Mouse (Mus musculus) hindbrain, embryonic 11.5 days (tissue): ENCODE results near the gene Ccdc188. TPM values are rescaled to one million over a fixed set of nuclear protein-coding genes. Genes with fewer than 3 reads are reported as not detected.

ENCODE experiments used
- ATAC-seq: fragments of 200-750 bp; cut with Nextera tagmentation; 2 replicates; pipeline ENCODE4 v1.8.0; 2017; ENCODE audit warnings: mild to moderate bottlenecking, moderate TSS enrichment, moderate library complexity; ENCODE audit not compliant: low FRiP score
- DNase-seq: peaks from one replicate; pipeline ENCODE4 v3.0.0-alpha.2; 2015; ENCODE audit warnings: low spot score
- H3K27ac ChIP-seq: fragments of 300-500 bp; sonication (generic); 2 replicates; pipeline ENCODE4 v1.5.1; 2014; ENCODE audit warnings: mild to moderate bottlenecking, low read depth, low read length
- H3K27me3 ChIP-seq: fragments of 300-500 bp; sonication (generic); 2 replicates; pipeline ENCODE4 v1.6.1; 2014; ENCODE audit warnings: mild to moderate bottlenecking, low read length, moderate library complexity, mixed read lengths; ENCODE audit not compliant: control insufficient read depth, insufficient read depth
- H3K36me3 ChIP-seq: fragments of 300-500 bp; sonication (generic); 2 replicates; pipeline ENCODE4 v1.6.1; 2014; ENCODE audit warnings: mild to moderate bottlenecking, low read length, moderate library complexity, mixed read lengths; ENCODE audit not compliant: control insufficient read depth, insufficient read depth
- H3K4me1 ChIP-seq: fragments of 300-500 bp; sonication (generic); replicated peaks from 2 replicates; pipeline ENCODE4 v1.6.1; 2014; ENCODE audit warnings: low read length, mixed read lengths; ENCODE audit not compliant: control insufficient read depth, insufficient read depth
- H3K4me2 ChIP-seq: fragments of 300-500 bp; sonication (generic); replicated peaks from 2 replicates; pipeline ENCODE4 v1.6.1; 2014; ENCODE audit warnings: mild to moderate bottlenecking, low read depth, low read length
- H3K4me3 ChIP-seq: fragments of 300-500 bp; sonication (generic); 2 replicates; pipeline ENCODE4 v1.5.1; 2014; ENCODE audit warnings: low read depth, low read length
- H3K9ac ChIP-seq: fragments of 300-500 bp; sonication (generic); 2 replicates; pipeline ENCODE4 v1.6.1; 2014; ENCODE audit warnings: low read depth, low read length
- H3K9me3 ChIP-seq: fragments of 300-500 bp; sonication (generic); 2 replicates; pipeline ENCODE4 v1.6.1; 2016; ENCODE audit warnings: low read length; ENCODE audit not compliant: control insufficient read depth
- WGBS: fragments of 180-500 bp; shearing (Covaris S2); extraction: QIAGEN DNeasy Blood & Tissue Kit; methylation state at CpG from one replicate; pipeline ENCODE4 v1.1.7; 2014; 5-methylcytosine and 5-hydroxymethylcytosine counted together
- polyA plus RNA-seq: library from polyadenylated mRNA; unstranded; fragments of >200 nt; fragmentation: Nextera tagmentation; extraction: Ambion mirVana; gene quantifications from 2 replicates; pipeline ENCODE4 v1.2.1, GENCODE M21; 2014

The Ccdc188 gene
- polyA plus RNA-seq, 1 experiment from 2014 or later = not detected

- DNase-seq (no peak), ATAC-seq (no peak)
- no peaks in the 10 kb centered on the region for H3K27me3 ChIP-seq
- H3K4me1 ChIP-seq = no peaks in the 10 kb centered on the region
- H3K36me3 ChIP-seq = 0 out of 2 replicates have a peak, but pooled peaks cover 15% of the 10 kb centered on the region
- WGBS = 90% methylated on average over 13 of the region's 13 CpGs
- H3K9ac ChIP-seq = no peak overlapping the region
- no peak overlapping the region for H3K4me3 ChIP-seq
- no peaks in the 10 kb centered on the region for H3K9me3 ChIP-seq
- H3K27ac ChIP-seq = no peak overlapping the region
- no peak overlapping the region for H3K4me2 ChIP-seq
These were observed 9.5 kb downstream of the Ccdc188 start for GRCm38 (mm10) chr16:18227187-18227586.

GRCm38 (mm10) chr16:18227897-18228422 is 10.3 kb downstream of the Ccdc188 start:
- Histone ChIP-seq H3K27ac (no peak overlapping the region), H3K27me3 (no peaks in the 10 kb centered on the region), H3K36me3 (0 out of 2 replicates have a peak, but pooled peaks cover 13% of the 10 kb centered on the region), H3K9ac (no peak overlapping the region), H3K4me1 (no peaks in the 10 kb centered on the region), H3K4me2 (no peak overlapping the region), H3K4me3 (no peak overlapping the region), H3K9me3 (no peaks in the 10 kb centered on the region)
- no peak for DNase-seq
- ATAC-seq = no peak
- WGBS = 94% methylated on average over 20 of the region's 20 CpGs

GRCm38 (mm10) chr16:18228856-18229255 is 11.2 kb downstream of the Ccdc188 start:
- ATAC-seq = no peak
- Histone ChIP-seq H3K27ac (no peak overlapping the region), H3K4me3 (no peak overlapping the region), H3K27me3 (no peaks in the 10 kb centered on the region), H3K36me3 (0 out of 2 replicates have a peak, but pooled peaks cover 13% of the 10 kb centered on the region), H3K4me1 (peaks cover under 1% of the 10 kb centered on the region; the same call in 1 of the 2 replicates), H3K9ac (no peak overlapping the region), H3K9me3 (no peaks in the 10 kb centered on the region), H3K4me2 (no peak overlapping the region)
- no peak for DNase-seq
- WGBS = 89% methylated on average over 4 of the region's 4 CpGs

GRCm38 (mm10) chr16:18229622-18230021 is 11.9 kb downstream of the Ccdc188 start:
- no peak overlapping the region for H3K4me3 ChIP-seq
- no peak overlapping the region for H3K9ac ChIP-seq
- peaks cover 4% of the 10 kb centered on the region; the same call in 1 of the 2 replicates for H3K4me1 ChIP-seq
- no peaks in the 10 kb centered on the region for H3K27me3 ChIP-seq
- no peaks in the 10 kb centered on the region for H3K9me3 ChIP-seq
- H3K27ac ChIP-seq = no peak overlapping the region
- ATAC-seq (no peak), DNase-seq (no peak)
- 84% methylated on average over 11 of the region's 11 CpGs for WGBS
- no peak overlapping the region for H3K4me2 ChIP-seq
- 0 out of 2 replicates have a peak, but pooled peaks cover 9% of the 10 kb centered on the region for H3K36me3 ChIP-seq

- Histone ChIP-seq H3K36me3 (0 out of 2 replicates have a peak, but pooled peaks cover 8% of the 10 kb centered on the region), H3K9ac (no peak overlapping the region), H3K9me3 (no peaks in the 10 kb centered on the region), H3K27ac (no peak overlapping the region), H3K4me2 (no peak overlapping the region), H3K4me3 (no peak overlapping the region), H3K27me3 (no peaks in the 10 kb centered on the region), H3K4me1 (peaks cover 4% of the 10 kb centered on the region; the same call in 1 of the 2 replicates)
- no peak for DNase-seq
- 94% methylated on average over 6 of the region's 6 CpGs for WGBS
- ATAC-seq = no peak
These were observed 12.9 kb downstream of the Ccdc188 start for GRCm38 (mm10) chr16:18230617-18231016.

GRCm38 (mm10) chr16:18231047-18231446 is 13.4 kb downstream of the Ccdc188 start:
- WGBS = 89% methylated on average over 3 of the region's 3 CpGs
- no peak for DNase-seq
- Histone ChIP-seq H3K27ac (no peak overlapping the region), H3K9me3 (no peaks in the 10 kb centered on the region), H3K36me3 (0 out of 2 replicates have a peak, but pooled peaks cover 5% of the 10 kb centered on the region), H3K4me1 (peaks cover 4% of the 10 kb centered on the region), H3K4me3 (no peak overlapping the region), H3K4me2 (no peak overlapping the region), H3K9ac (no peak overlapping the region), H3K27me3 (no peaks in the 10 kb centered on the region)
- ATAC-seq = no peak

GRCm38 (mm10) chr16:18231451-18231850 is 13.8 kb downstream of the Ccdc188 start:
- WGBS = 94% methylated on average over 4 of the region's 4 CpGs
- no peak for ATAC-seq
- no peak for DNase-seq

GRCm38 (mm10) chr16:18233451-18233850 is 15.8 kb downstream of the Ccdc188 start:
- no peak overlapping the region; the same call in 1 of the 2 replicates for H3K9ac ChIP-seq
- H3K4me3 ChIP-seq = peak overlapping the region; percentile 92; the same call in 1 of the 2 replicates
- ATAC-seq = no peak

More at GRCm38 (mm10) chr16:18231451-18231850, 13.8 kb downstream of the Ccdc188 start:
- no peak overlapping the region for H3K9ac ChIP-seq
- no peaks in the 10 kb centered on the region for H3K9me3 ChIP-seq
- H3K27ac ChIP-seq = no peak overlapping the region
- no peak overlapping the region for H3K4me3 ChIP-seq
- H3K4me2 ChIP-seq = no peak overlapping the region
- H3K4me1 ChIP-seq = peaks cover 4% of the 10 kb centered on the region
- H3K36me3 ChIP-seq = 0 out of 2 replicates have a peak, but pooled peaks cover 4% of the 10 kb centered on the region
- H3K27me3 ChIP-seq = no peaks in the 10 kb centered on the region

More at GRCm38 (mm10) chr16:18233451-18233850, 15.8 kb downstream of the Ccdc188 start:
- Histone ChIP-seq H3K9me3 (no peaks in the 10 kb centered on the region), H3K27ac (no peak overlapping the region), H3K4me2 (0 out of 2 replicates have a peak overlapping the region, but pooled peaks have one; percentile 5), H3K27me3 (no peaks in the 10 kb centered on the region), H3K36me3 (no peaks in the 10 kb centered on the region), H3K4me1 (peaks cover 4% of the 10 kb centered on the region)
- WGBS = 50% methylated on average over 1 of the region's 1 CpGs
- DNase-seq = no peak
